Mouse (Mus musculus) activated CD4-positive, CD25-positive, alpha-beta regulatory T cell, adult 4 months (primary cell): Measurements from ENCODE around the gene Gm28372. TPM values are rescaled to one million over a fixed set of nuclear protein-coding genes. Genes with fewer than 3 reads are reported as not detected.
"Not testable (repeated sequence)": the region's sequence is repeated elsewhere in the genome, so short reads cannot be mapped to it uniquely, and the experiment has no call there.

ENCODE experiments used
- ATAC-seq: one replicate; pipeline ENCODE4 v1.8.0; 2017
- polyA plus RNA-seq, 2 experiments: library from polyadenylated mRNA; unstranded; fragments of 100-300 nt; shearing (Covaris generic); gene quantifications; one replicate each; pipeline ENCODE4 v1.2.1; 2017

Gene Gm28372
- polyA plus RNA-seq = not detected

DNA sequence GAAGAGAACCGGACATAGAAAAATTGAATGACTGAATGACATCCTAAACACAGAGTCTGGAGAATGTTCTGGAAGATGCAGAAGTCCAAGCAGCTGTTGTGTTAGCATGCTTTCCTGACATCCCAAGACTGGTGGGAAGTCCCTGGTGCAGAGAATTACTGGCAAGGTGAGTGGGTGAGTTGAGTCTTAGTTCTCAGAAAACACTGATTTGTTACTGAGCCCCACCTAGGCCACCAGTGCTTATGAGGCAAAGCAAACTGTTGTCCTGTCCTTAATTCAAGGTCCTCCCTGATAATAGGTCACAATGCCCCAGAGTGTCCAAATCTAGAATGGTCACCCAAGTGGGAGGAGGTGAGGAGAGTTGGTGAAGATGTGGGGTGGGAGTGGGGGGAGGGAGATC lies at the start of gene Gm28372, which contains the start of gene 1700020A23Rik:
TSS of gene Gm28372 (plus strand) at position 301 of the 400 bp plus-strand sequence.
TSS of gene 1700020A23Rik (plus strand) at position 321 of the 400 bp plus-strand sequence.
- ATAC-seq = no peak

DNA sequence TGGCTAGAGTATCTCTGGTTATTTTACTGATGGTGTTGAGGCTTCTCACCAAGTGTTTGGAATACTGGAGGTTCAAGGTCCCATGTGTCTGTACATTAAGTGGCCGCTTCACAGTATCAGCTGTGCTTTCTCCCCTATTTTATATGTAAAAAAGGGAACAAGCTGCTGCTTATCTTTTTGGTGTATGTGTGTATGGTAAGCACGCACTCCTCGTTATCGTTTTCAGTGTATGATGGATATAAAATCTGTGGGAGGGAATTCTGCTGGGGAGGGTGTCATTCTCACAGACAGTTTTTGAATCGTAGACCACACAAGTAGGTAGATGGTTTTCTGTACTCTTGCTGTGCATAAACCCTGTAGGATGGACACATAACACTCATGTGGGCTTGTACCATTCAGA lies 47.5 kb upstream of the Gm28372 start:
- ATAC-seq = no peak

DNA sequence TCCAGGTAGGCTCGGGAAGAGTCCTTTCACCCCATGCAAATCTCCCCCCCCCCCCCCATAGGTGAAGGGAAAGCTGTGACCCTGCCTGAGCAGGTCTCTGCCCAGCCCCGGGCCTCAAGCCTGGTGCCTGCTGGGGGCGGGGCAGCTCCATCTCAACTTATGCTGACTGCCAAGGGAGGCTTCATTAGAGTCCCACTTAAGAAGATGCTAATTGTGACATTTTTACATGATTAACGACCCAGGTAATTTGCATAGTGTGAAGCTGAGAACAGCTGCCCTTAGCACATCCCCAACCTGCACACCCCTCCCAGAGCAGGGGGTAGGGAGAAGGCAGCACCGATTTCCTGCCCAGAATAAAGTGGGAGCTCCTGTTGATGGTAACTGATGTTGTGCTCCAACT lies 46.2 kb upstream of the Gm28372 start:
- no peak for ATAC-seq

DNA sequence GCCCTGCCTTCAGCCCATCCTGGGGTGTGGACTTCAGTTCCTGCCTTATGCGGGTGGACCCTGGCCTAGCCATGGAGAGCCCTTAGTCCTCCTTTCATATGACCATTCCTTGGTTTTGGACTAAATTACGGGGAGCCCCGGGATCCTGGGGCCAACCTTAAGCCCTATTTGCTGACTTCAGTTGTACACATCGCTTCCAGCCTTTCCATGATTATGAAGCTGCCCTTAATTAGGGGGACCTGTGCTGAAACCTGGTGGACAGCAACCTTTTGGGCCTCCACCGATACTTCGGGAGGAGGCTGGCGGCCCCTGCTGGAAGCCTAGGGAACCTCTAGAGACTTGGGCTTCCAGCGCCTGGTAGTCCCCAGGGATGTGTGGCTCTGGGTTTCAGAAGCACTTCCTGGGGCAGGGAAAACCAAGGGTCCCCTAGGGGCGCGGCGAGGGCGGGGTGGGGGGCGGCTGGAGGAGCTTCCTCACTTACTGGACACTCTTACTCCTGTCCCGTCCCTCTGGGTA lies 42.5 kb upstream of the Gm28372 start:
- ATAC-seq = no peak

DNA sequence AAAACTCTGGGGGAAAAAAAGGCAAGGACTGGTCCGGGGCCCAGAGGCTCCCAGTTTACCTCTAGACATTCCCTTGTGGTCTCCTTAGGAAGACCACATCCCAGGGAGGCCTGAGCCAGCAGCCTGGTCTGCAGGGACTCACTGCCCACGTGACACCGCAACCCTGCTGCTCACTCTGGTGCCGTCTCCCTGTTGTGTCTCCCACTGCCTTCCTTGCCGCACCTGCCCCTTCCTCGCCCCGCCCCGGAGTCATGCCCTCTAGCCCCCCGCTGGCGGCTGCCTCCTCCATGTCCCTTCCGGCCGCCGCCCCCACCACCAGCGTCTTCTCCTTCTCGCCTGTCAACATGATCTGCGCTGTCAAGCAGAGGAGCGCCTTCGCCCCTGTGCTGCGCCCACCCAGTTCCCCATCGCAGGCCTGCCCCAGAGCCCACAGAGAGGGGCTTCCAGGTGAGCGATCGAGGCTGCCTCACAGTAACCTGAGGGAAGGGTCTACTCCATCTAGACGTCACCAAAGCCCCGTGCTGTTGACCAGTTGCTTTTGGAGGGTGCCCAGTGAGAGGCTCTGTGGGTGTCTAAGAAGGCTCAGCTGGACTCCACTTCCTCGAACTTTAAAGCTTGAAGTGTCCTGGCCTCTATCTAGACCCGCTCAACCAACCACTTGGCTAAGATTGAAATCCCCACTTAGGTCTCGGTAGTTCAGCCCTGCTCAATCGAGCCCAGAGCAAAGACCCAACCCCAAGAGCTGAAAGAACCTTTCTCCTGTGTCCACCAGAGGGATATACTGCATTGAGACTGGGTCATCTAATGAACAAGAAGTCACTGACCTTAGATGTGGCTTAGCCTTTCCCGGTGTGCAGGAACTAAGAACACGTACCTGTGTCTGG lies 39.6 kb upstream of the Gm28372 start:
- no peak for ATAC-seq

DNA sequence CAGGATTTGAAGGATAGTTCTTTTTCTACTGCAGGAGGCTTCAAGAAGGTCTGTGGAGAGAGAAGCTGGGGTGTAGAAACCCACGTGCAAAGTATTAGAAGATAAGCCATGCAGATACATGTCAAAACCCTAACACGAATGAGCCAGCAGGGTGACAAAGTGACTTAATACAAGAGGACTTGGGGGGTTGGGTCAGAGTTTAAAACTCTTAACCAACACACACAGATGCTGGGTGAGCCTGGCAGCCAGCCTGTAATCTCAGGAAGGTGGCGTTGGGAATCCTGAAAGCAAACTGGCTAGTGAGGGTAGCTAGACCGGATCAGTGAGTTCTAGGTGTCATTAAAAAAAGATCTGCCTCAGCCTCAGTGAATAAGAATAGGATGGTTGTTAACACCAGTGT lies 37.7 kb upstream of the Gm28372 start:
- no peak for ATAC-seq

DNA sequence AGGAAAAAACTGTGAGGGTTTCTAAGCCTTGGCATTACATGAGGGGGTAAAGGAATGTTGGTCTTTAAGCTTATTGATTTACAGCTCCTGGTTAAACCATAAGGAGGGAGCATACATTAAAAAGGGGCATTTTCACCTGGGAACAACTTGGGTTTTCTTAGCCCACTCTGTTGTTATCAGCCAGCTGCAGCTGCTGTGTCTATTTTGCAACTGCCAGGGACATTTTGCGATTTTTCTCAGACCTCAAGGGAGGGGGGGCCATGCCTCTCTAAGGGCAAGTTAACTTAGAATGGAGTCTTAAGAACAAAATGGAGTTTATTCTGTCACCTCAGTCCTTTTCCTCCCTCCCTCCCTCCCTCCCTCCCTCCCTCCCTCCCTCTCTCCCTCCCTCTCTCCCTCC lies 32.0 kb upstream of the Gm28372 start:
- ATAC-seq = not testable (repeated sequence)

DNA sequence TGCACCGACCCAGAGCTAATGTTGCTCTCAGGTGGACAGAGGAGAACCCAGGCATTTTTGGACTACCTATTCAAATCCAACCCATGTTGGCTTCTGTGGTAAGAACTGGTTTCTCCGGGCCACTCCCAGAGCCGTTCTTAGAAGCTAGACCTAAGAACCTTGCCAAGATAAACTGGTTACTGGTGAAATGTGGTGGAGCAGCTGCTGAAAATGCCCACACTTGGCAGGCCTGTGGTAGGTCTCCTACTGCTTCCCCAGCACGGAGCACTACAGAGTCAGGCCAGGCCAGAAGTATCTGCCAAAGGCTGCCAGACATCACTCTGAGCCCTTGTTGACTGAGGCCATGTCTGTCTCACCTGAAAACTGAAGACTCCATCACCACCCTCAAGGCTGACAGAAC lies 30.1 kb upstream of the Gm28372 start:
- no peak for ATAC-seq

DNA sequence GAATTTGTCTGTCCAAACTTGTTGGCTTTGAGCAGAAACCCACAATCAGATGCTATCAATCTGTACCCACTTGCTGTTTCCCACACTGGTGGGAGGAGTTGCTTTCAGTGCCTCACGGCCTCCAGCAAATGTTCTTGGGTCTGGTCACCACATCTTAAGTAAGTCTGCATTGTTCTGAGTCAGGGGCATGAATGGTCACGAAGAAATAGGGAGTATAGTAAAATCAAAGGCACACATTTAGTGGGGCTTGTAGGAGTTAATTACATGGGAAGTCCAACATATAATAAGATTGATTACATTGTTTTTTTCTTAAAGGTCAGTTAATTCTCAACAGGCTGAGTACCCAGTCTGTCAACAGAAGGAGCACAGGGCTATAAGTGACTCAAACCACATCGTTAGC lies 21.8 kb upstream of the Gm28372 start:
- ATAC-seq = no peak

DNA sequence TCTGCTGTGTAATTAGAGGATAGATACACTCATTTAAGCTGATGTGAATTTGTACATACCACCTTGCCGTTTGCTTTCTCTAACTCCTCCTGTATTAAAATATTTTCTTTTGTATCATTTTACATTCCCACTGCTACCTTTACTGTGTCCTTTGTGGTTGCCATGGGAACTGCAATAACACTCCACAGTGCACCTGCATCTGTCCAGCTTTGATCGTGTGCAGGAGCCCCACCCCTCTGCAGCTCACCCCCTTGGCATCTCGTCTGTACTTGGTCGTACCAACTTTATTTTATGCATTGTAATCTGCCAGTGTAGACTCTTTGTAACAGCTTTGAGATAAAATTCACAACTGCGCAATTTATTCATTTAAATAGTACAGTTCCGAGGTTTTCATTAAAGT lies 21.1 kb upstream of the Gm28372 start:
- ATAC-seq = no peak

DNA sequence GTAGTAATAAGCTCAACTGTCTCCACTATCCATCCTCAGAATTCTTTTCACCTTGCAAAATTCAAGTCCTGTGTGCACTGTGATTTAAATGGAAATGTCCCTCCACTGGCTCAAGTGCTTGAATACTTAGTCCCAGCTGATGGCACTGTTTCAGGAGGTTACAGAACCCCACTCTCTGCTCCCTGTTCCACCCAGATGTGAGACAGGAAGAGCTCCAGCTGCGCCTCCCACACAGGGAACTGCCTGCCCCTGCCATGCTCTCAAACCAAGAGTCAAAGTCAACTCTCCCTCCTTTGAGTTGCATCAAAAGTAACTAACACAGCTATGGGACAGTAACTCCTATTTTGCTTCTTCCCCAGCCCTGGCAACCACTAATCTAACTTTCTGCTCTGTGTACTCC lies 18.8 kb upstream of the Gm28372 start:
- no peak for ATAC-seq

DNA sequence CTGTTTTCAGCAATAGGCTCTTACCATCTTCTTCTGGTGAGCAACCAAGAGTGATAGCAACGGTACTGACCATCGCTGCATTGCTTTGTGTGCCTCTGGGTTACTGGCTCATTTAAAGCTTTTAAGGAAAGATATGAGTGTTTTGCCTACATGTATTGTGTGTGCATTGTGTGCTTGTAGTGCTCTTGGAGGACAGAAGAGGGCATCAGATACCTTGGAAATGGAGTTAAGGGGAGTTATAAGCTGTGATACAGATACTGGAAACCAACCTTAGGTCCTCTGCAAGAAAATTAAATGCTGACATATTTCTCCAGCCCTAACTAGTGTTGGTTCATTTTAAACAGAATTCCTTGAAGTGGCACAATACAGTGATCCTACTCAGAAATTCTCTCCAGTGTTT lies 16.2 kb upstream of the Gm28372 start:
- ATAC-seq = no peak

DNA sequence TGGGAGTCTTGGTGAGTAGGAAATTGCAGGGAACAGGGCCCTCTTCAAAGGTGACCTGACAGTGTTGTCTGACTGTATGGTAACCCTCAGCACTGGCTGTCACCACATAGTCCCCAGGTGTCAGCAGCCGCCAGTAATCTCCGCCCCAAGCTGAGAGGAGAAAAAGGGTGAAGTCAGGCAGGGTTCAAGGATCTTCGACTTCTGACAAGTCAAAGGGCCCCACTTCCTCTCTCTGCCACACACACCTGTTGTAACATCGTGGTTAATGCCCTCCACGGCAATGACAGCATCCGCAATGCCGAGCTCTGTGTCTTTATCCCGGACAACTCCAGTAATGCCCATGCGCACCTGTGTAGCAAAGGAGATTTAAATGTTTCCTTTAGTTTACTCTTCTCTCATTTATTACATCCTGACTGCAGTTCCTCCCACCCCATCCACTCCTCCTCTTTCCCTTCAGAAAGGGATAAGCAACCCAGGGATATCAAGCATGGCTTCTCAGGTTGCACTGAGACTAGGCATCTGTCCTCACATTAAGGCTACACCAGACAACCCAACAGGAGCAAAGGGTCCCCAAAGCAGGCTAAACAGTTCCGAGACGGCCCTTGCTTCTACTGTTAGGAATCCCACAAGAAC lies 13.9 kb upstream of the Gm28372 start:
- no peak for ATAC-seq

DNA sequence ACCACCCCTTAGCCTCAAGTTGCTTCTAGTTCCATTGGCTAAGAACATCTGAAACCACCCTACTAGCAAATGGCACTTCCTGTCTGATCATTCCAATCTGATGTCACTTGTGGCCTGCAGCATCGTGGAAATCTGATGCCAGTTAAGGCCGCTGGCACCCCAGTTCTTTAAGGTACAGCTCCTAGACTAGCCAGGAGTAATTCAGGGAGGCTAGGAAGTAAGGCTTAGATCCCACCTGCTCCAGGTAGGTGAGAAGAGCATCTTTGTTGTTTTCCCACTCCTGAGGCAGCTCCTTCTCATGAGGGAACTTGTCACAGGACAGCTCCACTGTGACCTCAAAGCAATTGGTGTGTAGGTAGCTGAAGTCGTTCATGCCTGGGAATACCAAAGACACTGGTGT lies 12.2 kb upstream of the Gm28372 start:
- ATAC-seq = no peak

DNA sequence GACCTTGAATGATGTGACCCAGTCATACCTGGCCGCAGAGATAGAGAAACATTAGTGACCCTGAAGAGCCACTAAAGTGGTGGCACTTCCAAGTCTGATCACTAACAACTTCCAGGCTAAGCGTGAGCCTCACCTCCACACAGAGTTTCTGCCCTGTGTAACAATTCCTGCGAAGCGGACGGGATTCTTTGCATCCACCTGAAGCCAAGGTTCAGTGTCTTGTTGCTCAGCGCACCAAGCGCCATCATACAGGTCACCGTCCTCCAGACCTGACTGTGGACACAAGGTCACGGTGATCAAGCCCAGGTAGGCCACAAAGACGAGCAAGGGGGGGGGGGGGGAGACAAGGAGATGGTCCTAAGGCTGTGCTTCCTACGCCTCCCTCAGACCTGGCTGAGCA lies 9.3 kb upstream of the Gm28372 start:
- no peak for ATAC-seq

DNA sequence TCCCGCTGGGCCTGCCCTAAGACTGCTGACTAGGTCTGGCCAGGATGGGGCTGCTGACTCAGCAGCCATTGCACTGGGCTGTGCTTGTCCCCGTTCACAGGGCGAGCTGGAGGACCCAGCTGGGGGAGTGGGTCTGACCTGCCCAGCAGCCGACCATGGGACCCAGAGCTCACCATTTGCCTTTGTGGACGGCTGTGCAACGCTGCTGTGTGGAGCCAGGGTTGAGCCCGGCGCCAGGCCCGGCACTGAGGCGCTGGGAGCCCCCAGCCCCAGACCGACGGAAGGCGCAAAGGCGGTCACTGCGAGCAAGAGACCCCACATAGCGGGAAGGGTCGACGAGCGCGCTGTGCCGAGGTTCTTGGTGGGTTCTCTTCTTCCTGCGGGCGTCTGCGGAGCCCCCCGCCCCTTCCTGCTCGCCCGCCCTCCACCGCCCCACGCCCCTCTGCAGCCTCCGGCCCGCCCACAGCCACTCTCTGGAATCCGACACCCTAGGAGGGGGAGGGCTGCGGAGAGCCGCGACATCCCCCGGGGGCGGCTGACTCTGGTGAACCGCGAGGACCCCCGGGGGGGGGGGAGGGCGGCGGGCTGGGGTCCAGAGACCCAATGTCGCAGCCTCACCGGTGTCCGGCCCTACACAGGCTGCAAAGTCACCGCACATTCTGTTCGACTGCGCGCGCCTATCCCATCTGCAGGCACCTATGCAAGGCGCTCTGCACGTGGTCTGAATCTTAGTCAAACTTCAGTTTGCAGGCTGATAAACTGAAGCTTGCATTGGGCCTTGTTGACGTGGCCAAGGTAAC lies 7.7 kb upstream of the Gm28372 start, which contains the start of gene Cpxm1:
TSS of gene Cpxm1 (minus strand) at position 389 of the 800 bp plus-strand sequence.
- no peak for ATAC-seq

DNA sequence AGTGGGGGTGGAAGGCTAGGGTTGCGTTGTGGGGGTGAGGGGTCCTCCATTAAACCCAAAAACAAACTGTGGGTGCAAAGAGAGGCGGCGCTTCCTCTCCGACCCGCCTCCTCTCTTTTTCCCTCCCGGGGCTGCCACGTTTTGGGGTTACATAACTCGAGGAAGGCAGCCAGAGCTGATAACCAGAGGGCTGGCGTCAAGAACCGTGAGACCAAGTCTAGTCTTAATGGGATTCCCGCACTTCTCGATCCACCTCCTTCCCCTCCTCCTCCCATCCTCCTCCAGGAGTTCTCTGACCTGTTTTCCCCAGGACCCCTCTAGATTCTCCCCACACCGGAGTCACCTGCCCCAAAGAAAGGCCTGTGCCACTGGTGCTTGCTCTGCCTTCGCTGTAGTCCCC lies 6.9 kb upstream of the Gm28372 start:
- no peak for ATAC-seq

DNA sequence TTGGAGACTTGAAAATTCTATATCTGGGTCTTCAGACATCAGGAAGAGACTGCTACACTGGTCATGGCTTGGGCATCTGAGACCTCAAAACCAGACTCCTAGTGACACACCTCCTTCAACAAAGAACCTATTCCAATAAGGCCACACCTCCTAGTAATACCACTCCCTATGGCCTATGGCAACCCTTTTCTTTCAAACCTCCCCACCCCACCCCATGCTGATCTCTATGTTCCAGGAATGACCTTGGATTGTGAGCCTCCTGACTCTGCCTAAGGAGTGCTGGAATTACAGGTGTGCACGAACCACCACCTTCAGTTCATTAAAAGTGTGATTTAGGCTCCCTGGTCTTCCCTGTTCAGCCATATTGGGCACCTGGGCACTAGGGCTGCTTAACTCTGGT lies 5.0 kb upstream of the Gm28372 start:
- no peak for ATAC-seq

DNA sequence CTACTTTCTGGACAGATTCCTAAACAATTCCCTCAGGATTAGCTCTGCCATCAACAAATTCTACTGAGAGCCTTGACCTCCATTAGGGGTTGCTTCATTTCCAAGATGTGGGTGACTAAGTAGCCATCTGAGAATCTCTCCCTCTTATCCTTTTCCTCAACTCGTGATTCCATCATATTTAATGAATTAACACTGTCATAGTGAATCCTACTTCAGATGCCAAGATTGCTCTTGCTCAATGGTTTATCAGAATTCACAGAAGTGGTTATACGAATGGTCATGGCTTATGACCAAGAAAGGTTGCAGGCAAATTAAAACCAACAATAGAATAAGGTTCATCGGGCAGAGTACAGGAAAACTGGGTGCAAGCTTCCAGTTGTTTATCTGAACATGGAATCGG lies 3.1 kb upstream of the Gm28372 start:
- no peak for ATAC-seq

DNA sequence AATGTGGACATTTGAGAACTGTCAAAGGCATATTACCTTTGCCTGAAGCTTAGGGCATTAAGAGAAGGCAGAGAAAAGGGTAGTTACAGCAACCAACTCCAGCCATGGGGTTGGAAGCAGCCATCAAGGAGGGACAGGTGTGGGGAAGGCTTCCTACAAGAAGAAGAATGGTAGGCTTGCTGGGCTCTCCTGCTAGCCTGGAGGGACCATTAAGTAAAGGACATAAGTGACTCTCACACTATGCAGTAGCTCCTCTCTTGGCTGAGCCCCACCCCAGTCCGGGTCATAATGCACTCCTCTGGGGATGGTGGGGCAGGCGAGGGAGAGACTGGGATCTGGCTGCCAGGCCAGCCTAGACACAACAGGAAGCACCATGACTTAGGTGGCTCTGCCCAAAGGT lies 1.1 kb downstream of the Gm28372 start, which contains the start of gene Tmem239:
TSS of gene Tmem239 (plus strand) at position 301 of the 400 bp plus-strand sequence.
- no peak for ATAC-seq

DNA sequence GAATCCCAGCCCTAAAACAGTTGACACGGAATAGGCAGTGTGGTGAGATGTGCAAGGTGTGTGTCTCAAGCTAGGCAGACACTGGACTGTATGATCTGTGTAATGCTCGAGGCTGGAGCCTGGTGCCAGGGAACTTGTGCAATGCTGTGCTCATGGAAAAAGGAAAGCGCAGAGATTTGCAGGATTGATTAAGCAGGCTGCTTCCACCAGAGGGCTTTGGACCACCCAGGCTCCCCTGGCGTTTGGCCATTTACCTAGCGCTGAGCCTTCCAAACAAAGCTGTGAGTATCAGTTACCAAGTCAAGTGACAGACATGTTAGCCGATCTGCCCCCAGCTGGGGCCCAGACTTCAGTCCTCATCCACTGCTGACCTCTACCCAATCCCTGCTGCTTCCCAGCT lies 3.2 kb downstream of the Gm28372 start:
- no peak for ATAC-seq

DNA sequence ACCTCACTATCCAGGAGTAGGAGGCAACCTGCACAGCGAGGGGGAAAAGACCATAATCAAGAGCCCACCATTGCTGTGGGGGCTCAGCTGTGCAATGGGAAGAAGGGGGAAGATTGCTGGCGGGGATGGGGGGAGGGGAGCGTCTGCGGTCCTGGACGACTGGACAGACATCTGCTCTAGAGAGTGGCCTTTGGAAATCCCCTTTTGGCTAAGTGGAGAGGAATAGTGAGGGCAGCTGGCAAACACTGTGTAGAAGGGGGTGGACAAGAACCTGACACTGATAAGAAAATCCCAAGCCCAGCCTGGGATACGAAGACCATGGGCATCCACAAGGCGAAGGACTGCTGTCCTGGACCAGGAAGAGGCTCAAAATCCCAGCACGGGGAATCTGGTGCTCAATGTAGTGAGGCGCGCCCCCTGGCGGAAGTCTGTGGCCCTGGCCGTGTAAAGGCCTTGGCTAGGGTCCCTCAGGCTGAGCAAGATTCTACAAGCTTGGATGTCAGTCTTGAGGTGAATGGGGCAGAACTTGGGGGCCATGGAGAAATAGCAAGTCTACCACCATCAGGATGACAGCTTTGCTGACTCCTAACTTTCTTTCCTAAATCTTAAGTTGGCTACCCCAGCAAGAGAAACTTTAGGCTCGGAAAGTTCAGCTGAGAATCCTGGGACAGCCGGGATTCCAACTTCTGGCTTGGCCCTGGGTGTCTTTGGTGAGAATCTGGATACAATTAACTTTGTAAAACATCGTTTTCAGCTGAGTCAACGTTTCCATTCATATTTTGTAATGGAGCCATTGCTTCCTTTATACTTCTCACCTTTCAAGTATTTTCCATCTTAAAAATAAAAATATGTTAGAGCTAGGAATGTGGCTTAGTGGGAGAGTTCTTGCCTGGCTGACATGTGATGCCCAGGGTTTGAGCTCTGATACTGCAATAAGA lies 6.8 kb downstream of the Gm28372 start:
- ATAC-seq = peak; percentile 72
